Mouse (Mus musculus) layer of hippocampus, adult 11-12 months (tissue): ENCODE data around the gene Txndc11.
"Not testable (repeated sequence)": the region's sequence is repeated elsewhere in the genome, so short reads cannot be mapped to it uniquely, and the experiment has no call there.

Source experiments
- DNase-seq: peaks from one replicate; pipeline ENCODE4 v3.0.0; 2022; ENCODE audit warnings: low spot score

The Txndc11 gene

DNA sequence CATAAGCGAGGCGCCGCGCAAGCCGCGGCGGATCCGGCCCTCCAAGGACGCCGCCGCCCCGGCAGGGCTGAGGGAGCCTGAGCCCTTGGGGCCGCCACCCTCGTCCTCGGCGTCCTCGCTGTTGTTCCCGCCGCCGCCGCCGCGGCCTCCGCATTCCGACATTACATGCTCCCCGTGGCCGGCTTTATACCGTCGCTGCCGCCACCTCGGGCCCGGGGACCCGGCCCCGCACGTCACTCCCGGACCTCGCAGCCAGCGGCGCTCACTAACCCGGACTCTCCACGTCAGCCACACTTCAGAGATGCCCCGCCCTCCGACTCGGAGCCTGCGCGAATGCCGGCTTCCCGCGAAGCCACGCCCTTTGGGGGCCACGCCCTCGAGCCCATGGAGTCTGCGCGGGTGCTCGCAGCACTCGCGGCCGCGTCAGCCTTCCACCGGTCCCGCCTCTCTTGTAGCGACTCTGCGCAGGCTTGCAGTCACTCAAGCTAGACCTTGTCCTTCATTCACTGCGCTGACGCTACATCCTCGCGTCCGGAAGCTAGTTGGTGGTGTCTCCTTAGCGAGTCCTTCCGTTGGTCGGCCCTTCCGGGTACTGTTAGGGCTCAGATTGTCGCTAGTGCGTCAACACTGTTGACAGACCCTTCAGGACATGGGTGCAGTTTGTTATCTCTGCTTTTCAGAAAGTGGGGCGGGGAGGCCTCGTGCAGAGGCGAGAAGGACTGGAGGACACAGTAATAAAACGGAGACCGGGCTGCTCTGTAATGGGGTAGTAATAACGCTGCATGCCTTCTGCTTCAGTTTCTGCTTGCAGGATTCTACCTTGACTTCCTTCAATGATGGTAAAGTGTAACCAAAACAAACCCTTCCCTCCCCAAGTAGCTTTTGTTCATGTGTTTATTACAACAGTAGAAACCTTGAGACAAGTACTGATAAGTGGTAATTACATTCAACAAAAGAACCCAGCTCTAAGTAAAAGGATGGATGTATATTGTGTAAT, at the start of gene Txndc11:
Gene Txndc11, minus strand, starts transcription at position 303 of the 997 bp plus-strand sequence.
- DNase-seq: peak; percentile 99

DNA sequence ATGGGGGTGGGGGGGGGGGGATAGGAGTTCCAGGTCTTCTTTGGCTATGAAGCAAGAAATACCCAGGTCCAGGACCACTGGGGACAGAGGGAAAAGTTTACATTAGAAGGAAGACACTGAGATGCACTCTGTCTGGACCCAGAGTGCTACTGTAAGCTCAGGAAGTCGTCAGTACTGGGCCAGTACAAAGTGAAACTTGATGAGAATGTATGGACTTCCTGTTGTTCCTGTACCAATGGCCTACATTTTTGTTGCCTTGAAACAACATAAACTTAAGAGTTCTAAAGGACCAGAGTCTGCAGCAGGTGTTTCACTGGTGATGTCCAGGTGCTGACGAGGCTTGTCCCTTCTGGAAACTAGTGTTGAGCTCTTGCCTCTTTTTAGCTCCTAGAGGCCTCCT, 43.0 kb upstream of the Txndc11 start:
- DNase-seq: no peak

DNA sequence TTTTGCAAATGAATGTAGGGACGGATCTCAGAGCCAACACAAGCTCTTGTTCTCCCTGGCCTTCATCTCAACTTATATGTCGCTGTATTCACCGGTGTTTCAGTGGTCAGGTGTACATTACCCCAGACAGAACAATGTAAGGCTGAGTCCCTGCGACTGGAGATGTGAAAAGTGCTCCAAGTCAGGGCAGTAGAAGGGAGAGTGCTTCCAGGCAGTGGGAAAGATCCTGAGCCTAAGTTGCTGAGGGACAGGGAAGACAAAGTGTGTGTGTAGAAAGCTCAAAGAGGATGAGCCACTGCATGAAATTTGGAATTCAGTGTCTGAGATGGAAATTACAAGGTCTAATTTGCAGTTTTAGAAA, 42.4 kb upstream of the Txndc11 start:
- no peak for DNase-seq

DNA sequence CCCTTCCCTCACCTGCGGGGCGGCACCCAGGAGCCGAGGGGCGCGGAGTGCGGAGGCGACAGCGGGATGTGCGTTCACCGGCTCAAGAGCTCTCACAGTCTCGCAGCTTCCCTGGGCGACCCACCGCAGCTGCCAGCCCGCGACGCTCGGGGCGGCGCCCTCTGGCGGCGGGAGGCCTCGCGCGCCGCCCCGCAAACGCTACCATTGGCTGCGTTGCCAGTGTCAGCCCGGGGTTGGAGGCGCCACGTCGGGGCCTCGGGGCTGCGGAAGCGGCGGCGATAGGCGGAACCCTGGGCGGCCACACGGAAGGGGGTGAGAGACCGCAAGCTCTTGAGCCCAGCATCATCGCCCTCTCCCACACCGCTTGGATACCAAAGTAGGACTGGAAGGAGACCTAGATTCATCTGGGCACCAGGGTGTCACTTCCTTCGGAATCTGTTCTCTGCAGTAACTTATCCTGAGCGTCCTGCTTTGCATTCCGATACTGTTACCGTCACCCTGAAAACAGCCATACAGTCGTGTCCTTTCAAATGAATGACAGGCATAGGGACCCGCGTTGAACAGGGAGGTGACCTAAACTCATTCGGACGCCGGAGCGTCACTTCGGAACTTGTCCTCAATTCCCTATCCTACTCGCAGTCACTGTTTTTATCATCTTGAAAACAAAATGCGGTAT, 41.9 kb upstream of the Txndc11 start, which contains the start of gene Zc3h7a:
Gene Zc3h7a, minus strand, starts transcription at position 186 of the 676 bp plus-strand sequence.
- DNase-seq: peak; percentile 91

DNA sequence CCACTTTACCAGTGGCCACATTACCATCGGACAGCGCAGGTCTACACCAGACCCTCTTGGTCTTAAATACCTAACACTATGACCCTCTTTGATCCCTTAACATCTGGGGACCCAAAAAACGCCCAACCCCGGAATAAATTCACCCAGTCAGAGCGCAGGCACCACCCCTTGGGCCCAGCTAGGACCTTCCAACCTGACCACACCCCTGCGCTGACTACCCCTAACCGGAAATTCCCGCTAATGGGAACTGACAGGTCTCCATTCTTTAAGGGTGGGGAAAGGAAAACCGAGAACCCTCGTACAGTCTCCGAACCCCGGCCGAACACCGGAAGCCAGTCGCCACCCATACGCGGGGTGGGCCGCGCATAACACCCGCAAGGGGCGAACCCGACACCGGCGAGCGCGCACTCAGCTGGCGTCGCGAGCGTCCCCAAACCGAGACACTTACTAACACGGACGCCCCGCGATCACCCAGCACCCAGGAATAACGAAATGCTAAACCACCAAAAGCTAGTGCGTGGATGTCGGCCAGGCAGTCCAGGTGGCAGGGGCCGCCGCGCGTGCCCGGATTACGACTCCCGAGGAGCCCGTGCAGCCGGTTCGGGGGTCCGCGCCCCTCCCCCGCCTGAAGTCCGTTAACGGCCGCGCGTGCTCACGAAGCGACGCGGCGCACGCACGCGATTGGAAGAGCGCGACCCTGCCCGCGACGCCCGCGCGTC, 41.2 kb upstream of the Txndc11 start:
- DNase-seq: peak; percentile 54

GRCm38 (mm10) chr16:11175100-11175488, 40.6 kb upstream of the Txndc11 start:
- DNase-seq: no peak

DNA sequence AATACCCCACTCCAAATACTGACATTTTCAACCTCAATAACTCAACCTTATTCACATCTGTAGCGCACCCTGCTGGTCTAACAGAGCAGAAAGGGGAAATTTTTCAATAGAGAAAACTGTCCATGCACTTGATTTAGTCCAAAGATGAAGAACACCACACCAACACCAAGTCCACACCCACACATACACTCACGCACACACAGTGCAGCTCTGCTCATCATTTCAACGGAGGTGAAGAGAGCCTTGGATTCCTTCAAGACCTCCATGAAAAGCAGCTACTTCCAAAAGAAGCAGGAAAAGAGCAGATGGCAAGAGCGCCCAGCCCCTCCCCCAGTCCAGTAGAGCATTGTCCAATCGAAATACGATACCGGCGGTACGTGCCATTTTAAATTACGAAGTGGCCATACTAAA, 40.2 kb upstream of the Txndc11 start:
- DNase-seq: peak; percentile 66

- DNase-seq: no peak
These were observed 37.2 kb upstream of the Txndc11 start for GRCm38 (mm10) chr16:11171679-11172078.

- DNase-seq: peak; percentile 37
These were observed 32.0 kb upstream of the Txndc11 start for GRCm38 (mm10) chr16:11166431-11166830.

- DNase-seq: no peak
These were observed 30.3 kb upstream of the Txndc11 start for GRCm38 (mm10) chr16:11164695-11165255.

- DNase-seq: not testable (repeated sequence)
These were observed 23.3 kb upstream of the Txndc11 start for GRCm38 (mm10) chr16:11157721-11158120.

DNA sequence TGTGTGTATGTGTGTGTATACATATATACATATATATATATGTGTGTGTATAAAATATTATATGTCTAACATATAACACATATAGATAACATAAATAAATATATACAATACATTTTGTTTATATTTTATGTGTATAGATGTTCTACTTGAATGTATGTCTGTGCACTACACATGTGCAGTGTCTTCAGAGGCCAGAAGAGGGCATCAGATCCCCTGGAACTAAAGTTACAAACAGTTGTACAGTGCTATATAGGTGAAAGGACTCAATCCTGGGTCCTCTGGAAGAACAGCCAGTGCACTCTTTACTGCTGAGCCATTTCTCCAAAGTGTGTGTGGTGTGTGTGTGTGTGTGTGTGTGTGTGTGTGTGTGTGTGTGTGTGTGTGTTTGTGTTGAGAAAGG, 20.1 kb upstream of the Txndc11 start:
- DNase-seq: no peak

- peak; percentile 100 for DNase-seq
These were observed 9.4 kb upstream of the Txndc11 start for GRCm38 (mm10) chr16:11143706-11144483.

GRCm38 (mm10) chr16:11133476-11134347, 738 bp downstream of the Txndc11 start:
- peak; percentile 43 for DNase-seq

DNA sequence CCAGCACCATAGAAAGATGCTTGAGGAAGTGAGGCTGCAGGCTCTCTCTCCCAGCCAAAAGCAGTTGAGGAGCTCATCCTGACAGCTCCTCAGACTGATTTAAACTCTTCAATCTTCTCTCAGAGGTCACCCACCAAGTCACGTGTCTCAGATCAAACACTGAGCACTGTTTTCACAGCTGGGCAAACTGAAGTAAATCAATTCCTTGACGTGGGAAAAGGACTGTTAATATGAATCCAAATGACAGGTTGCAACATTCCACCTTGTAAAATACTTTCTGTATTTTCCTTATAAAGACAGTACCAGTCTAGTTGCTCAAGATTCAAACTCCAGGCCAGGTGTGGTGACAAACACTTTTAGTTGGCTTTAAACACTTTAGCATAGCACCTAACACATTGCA, 1.6 kb downstream of the Txndc11 start:
- no peak for DNase-seq

- DNase-seq: no peak
These were observed 6.1 kb downstream of the Txndc11 start for GRCm38 (mm10) chr16:11128301-11128700.

GRCm38 (mm10) chr16:11125371-11125770, 9.1 kb downstream of the Txndc11 start:
- no peak for DNase-seq

DNA sequence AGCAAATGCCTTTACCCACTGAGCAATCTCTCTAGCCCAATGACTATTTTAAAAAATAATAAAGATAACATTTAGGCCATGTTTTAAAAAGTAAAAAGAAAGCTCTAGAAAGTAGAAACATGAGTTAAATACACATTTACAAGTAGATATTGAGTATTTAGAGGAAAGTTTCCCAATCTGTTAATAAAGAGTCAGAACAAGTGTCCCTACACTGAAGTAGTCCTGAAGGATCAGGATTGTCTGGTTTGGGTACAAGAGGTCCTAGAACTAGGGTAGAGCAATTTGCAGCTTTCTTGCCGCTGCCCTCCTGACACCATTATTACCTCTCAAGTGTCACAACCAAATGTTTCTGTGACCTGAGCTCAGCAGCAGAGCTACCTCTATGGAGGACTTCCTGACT, 10.3 kb downstream of the Txndc11 start:
- no peak for DNase-seq

DNA sequence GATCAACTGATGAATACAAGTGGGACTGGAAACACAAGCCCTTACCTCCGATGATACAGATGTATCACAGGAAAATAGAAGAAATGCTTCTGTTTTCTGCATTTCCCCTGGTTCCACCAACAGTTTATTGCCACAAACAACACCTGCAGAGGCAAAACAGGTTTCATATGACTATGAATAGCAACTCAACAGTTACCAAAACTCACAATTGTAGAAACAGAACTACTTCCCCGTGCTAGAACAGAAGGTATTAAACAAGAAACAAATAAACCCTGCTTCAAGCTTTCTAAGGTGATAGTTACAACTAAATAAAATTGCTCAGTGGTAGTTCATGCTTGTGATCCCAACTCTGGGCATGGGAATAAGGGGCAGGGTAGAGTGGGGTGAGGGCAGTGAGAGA, 11.8 kb downstream of the Txndc11 start:
- DNase-seq: no peak

GRCm38 (mm10) chr16:11109198-11109740, 25.2 kb downstream of the Txndc11 start:
- DNase-seq: peak; percentile 27
